Mouse (Mus musculus): ENCODE measurements around the gene Dgkb.

GRCm38 (mm10) chr12:38577141-38577540, 759.6 kb downstream of the Dgkb start:
- no peak for TF ChIP-seq CTCF (IDR thresholded peaks at IDR 0.05; ENCODE audit: low read depth)
- no peak for TF ChIP-seq EP300 (IDR thresholded peaks at IDR 0.05; ENCODE audit: low read depth)

Data from liver, embryonic 14.5 days (tissue).